In the genomic region with DNA sequence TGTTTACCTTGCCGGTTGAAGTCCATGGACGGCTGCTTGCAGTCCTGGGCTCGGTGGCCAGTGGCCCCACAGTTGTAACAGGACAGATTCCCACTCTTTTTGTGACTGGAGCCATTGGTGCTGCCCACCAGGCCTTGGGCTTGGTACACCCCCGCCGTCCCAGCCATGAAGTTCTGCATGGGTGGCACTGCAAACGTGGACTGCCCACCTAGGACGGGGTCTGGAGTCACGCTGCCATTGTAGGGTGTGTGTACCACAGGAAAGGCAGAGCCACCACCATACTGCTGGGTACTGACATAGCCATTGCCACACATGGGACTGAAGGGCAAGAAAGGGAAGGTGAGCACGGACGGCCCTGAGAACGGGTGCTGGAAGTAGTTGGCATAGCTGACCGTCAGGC, we compare ENCODE assay signal across 24 mouse cellular contexts. TPM values are rescaled to one million over a fixed set of nuclear protein-coding genes. Genes with fewer than 3 reads are reported as not detected.
"Had no signal": no experiment of that assay in that cellular context is flagged by ENCODE, and none has a peak within 500 bp of the region (broad histone marks: within the 10 kb centered on the region; RNA-seq: fewer than 3 reads in every experiment).

No protein-coding gene starts in this region.

- H3K4me2 ChIP-seq: lung, embryonic 15.5 days; midbrain, embryonic 11.5 days; midbrain, embryonic 13.5 days; midbrain, embryonic 15.5 days; neural tube, embryonic 12.5 days; stomach, embryonic 15.5 days had no signal

- H3K9me3 ChIP-seq: lung, embryonic 15.5 days; midbrain, embryonic 13.5 days; midbrain, embryonic 15.5 days; neural tube, embryonic 12.5 days; stomach, embryonic 15.5 days had no signal

- H3K27me3 ChIP-seq: lung, embryonic 15.5 days; midbrain, embryonic 13.5 days; midbrain, embryonic 15.5 days; neural tube, embryonic 12.5 days; stomach, embryonic 15.5 days had no signal

- H3K9ac ChIP-seq: liver, postnatal 0 days; lung, embryonic 15.5 days; midbrain, embryonic 13.5 days; midbrain, embryonic 15.5 days; neural tube, embryonic 12.5 days; stomach, embryonic 15.5 days had no signal

- ATAC-seq: liver, postnatal 0 days; lung, postnatal 0 days; midbrain, embryonic 13.5 days; midbrain, embryonic 15.5 days had no signal

- H3K4me3 ChIP-seq: lung, embryonic 15.5 days; midbrain, embryonic 13.5 days; midbrain, embryonic 15.5 days; neural tube, embryonic 12.5 days; stomach, embryonic 15.5 days had no signal

- H3K27ac ChIP-seq: lung, embryonic 15.5 days; macrophage; midbrain, embryonic 13.5 days; midbrain, embryonic 15.5 days; neural tube, embryonic 12.5 days; stomach, embryonic 15.5 days; stomach, postnatal 0 days had no signal

- DNase-seq: liver, postnatal 0 days; lung, adult 2 months; lung, postnatal 14 days; lung, postnatal 36 days; right cerebral cortex, postnatal 14 days; thymus, adult 2 months; thymus, postnatal 25 days; thymus, postnatal 4 days had no signal

- H3K4me1 ChIP-seq: lung, embryonic 15.5 days; midbrain, embryonic 13.5 days; midbrain, embryonic 15.5 days; neural tube, embryonic 12.5 days; stomach, embryonic 15.5 days had no signal

RNA-seq across cellular contexts. Expression of gene Zcchc14, which starts 48.9 kb away (rescaled TPM):
- total RNA-seq: monocyte, adult 5-6 weeks had no signal

RNA-seq across cellular contexts. Expression of gene 1700018B08Rik, which starts 59.7 kb away (rescaled TPM):
- total RNA-seq: megakaryocyte progenitor cell, adult 5-6 weeks; midbrain, postnatal 0 days; monocyte, adult 5-6 weeks; neutrophil, adult 5-6 weeks had no signal
- polyA plus RNA-seq: liver, postnatal 0 days; lung, adult 2 months; lung, embryonic 15.5 days; lung, postnatal 0 days; macrophage; midbrain, embryonic 11.5 days; midbrain, embryonic 13.5 days; midbrain, embryonic 15.5 days; midbrain, postnatal 0 days; neural tube, embryonic 12.5 days; neural tube, embryonic 14.5 days; spleen, adult 2 months; stomach, embryonic 15.5 days; stomach, postnatal 0 days; urinary bladder, adult 2 months had no signal
